Mouse (Mus musculus): ENCODE results near the gene Adcy1. TPM values are rescaled to one million over a fixed set of nuclear protein-coding genes. Genes with fewer than 3 reads are reported as not detected.
A peak's percentile ranks its signal among the peaks of the same experiment; 100 is the strongest.

The Adcy1 gene
- 1 to 10 TPM; 2.6 to 2.8 TPM for total RNA-seq (2021)

DNA sequence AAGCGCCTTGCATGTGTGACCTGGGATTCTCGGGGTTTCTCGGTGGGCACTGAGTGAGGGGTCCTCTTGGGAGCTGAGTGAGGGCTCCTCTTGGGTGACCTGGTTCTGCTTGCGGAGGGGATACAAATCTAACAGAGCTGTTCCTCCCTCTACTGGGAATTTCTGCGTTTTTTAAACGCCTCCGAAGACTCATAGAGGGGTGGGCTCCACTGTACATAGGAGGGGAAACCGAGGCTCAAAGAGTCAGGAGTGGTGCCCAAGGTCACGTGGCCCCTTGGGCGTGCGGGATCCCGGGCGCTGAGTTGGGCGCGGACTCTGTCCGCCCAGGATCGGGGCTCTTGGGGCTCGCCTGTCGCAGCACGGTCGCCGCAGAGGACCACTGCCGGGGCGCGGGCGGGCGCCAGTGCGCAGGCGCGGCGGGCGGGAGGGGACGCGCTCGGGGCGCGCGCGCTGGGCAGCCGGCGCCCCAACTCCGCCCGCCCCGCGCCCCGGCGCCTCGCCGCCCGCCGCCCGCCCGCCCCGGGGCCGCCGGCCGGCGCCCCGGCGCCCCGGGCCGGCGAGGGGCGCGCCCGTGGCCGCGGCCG is at the start of gene Adcy1:
TSS of gene Adcy1 (plus strand) at position 489 of the 584 bp plus-strand sequence.
- peak; percentile 37 for DNase-seq

DNA sequence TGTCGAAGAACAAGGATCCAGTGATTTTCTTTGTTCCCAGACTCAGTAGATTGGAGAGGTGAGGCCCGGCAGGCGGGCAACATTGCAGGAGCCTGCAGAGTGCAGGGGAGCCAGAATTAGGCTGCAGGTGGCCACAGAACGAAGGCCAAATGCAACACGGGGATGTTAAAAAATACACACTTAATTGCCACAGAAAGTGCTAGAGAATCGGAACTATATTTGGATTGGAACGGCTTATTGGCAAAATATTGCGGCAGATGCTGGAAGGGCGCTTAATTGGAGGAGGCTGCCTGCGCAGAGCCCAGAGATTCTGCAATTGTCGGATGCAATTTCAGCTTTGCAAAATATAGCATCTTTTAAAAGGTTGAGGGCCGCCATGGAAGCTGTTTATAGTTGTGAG is 46.4 kb upstream of the Adcy1 start:
- DNase-seq: no peak

GRCm38 (mm10) chr11:7018078-7018477 is 45.2 kb upstream of the Adcy1 start:
- no peak for DNase-seq

DNA sequence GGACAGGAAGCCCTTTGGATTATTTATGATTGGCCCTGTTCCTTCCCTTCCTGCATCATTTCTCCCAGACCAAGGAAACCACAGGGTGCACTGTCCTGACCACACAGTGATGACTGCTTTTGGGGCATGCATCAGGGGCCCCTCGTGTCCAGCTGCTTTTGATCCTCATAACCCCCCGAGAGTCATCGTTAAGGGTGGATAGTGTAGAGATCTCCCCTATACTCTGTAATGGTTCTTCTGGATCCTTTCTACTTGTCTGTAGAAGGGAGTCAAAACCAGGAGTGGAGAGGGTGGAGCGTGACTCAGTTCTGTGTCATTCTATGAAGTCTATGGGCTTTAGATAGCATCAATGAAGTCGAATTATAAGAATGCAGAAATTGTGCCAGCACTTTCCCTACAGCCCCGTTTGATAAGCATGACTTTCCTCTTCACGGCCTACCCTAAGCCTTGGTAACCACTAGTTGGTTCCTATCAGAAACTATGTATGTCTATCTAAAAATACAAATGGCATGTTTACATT is 44.2 kb upstream of the Adcy1 start:
- no peak for DNase-seq

- DNase-seq: no peak
Observed at GRCm38 (mm10) chr11:7033063-7033462, 30.2 kb upstream of the Adcy1 start.

DNA sequence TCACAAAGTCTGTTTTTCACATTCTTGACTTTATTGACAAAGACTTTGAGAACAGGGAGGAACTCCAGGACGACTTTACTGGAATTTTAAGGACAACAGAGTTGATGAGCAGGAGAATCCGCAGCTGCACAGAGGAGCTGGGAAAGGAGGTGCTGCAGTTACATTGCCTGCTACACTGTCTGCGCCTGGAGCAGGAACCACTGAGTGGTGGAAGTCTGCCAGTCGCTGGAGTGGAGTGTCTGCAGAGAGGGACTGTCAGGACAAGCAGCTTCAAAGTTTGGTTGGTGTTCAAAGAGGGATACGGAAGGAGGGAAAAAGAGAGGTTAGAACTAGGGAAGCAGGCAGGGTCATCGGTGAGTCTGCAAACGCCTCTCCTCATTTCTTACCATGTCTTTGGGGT is 23.6 kb upstream of the Adcy1 start:
- peak; percentile 21 for DNase-seq

- DNase-seq: no peak
Observed at GRCm38 (mm10) chr11:7040801-7041200, 22.5 kb upstream of the Adcy1 start.

GRCm38 (mm10) chr11:7047176-7047575 is 16.1 kb upstream of the Adcy1 start:
- DNase-seq: no peak

- DNase-seq: no peak
Observed at GRCm38 (mm10) chr11:7047584-7047983, 15.7 kb upstream of the Adcy1 start.

GRCm38 (mm10) chr11:7053710-7054109 is 9.6 kb upstream of the Adcy1 start:
- no peak for DNase-seq

DNA sequence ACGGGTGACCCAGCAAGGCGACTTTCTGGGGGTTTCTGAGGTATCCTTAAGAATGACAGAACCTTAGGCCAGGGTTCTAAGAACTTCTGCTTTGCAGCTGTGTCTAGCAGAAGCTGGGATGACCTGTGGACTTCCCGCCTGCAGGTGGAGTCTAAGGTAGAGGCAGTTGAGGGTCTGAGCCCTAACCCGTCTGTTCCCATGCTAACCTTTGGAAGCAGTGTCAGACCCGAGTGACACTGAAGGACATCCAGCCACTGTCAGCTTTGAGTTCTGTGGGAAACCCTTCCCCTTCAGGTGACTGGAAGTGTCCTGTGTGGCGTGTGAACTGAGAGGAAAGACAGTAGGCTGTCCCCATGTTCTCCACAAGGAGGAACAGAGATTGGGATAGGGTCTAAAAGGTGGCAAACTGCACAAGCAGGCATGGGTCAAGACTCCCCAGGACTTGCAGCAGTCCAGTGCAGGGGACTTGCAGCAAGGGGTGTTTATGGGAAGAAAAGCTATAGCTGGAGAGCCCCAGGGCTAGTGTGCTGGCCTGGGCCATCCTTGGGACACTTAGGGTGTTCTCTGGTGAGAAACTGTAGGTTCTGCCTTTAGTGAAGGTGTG is 8.5 kb upstream of the Adcy1 start:
- no peak for DNase-seq

DNA sequence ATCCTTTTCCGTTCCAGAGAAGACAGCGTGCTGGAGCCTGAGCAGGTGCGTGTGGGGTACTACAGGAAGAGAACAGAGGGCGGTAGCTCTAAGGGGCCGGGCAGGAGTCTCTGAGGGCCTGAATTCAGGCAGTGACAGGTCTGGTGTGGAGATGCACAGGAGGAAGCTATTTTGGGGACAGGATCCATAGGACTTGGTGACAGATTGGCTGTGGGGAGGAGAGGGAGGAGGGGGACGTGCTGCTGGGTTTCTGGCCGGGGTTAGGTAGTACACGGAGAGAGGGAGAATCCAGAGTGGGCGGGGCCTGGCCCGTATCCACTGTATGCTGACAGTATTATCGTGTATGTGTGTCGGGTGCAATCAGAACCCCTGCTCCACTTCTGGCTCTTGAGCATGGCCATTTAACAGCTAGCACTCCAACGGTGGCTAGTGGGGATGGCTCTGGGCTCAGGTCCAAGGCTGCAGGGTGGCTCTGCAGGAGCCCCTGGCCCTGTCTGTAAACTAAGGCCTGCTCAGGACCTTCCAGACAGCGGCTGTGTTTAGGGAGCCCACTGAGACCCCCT is 7.8 kb upstream of the Adcy1 start:
- peak; percentile 70 for DNase-seq

GRCm38 (mm10) chr11:7056121-7056520 is 7.2 kb upstream of the Adcy1 start:
- DNase-seq: peak; percentile 41

DNA sequence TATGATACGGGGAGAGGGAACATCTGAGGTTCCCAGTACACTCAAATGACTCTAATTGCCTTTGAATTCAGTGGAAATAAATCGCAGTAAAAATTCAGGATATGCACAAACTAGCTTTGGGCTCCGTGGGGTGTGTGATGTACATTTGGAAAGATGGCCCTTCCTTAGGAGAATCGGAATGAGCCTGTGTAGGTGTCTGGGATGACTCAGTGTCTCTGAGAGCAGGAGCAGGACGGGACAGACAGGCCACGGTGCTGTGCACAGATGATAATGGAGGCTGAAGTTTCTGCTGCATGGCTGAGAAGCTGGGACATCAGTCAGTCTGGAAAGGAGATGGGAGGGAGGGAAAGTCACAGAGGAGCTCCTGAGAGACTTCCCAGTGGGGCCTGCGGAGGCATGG is 5.5 kb upstream of the Adcy1 start:
- DNase-seq: no peak

DNA sequence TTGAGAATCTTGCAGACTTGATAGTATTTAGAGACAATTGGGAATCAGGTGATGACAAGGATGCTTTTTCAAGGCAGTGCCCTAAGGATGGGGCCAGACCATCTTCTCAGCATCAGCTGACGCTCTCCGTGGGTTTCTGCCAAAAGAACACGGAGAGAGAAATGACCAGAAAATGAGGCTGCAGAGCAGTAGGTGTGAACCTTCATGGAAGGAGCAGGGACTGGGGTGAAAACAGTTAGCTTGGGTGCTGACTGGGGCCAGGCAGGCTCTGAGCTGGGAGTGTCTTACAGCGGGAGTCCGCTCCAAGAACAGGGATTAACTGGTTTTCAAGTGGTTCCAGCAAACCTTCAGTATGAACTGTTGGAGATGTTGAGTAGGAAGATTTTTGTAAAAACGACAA is 1.3 kb upstream of the Adcy1 start:
- DNase-seq: no peak

DNA sequence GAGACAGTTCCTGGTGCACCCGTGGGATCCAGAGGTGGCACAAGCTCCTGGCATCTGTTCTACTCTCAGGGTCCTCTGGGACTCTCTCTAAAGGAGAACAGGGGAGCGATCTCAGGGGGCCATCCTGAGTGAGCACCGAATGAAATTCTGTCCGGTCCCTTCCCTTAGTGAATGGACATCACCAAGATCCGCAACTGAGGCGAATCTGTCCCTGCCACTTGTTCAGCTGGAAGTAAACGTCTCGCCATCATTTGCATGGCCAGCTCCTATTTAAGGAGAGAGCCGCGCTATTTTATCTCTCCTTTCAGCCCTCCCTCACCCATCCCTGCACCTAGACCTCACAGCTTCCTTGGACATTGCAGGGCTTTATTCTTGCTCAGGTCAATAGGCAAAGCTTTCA is 723 bp upstream of the Adcy1 start:
- no peak for DNase-seq

- DNase-seq: peak; percentile 20
Observed at GRCm38 (mm10) chr11:7063681-7064267, 485 bp downstream of the Adcy1 start.

- peak; percentile 15 for DNase-seq
Observed at GRCm38 (mm10) chr11:7064484-7065185, 1.3 kb downstream of the Adcy1 start.

GRCm38 (mm10) chr11:7065388-7065787 is 2.1 kb downstream of the Adcy1 start:
- DNase-seq: no peak

DNA sequence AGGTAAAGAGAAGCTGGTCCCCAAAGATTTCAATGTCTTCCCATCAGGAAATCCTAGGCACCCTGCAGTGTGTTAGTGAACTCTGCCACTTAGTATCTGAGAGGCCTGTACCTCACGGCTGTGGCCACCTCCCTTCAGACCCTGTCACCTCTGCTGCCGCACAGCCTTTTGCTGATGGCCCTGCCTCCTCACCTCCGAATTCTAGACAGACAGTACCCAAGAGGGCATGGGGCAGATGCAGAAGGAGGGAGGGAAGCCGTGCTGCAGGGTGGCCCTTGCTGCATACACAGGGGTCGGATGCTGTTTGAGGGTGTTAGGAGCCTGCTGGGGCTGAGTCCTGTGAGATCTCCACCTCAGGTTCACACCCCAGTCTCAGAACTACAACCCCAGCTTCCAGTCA is 2.6 kb downstream of the Adcy1 start:
- no peak for DNase-seq

GRCm38 (mm10) chr11:7067263-7067662 is 4.0 kb downstream of the Adcy1 start:
- DNase-seq: no peak

GRCm38 (mm10) chr11:7068479-7069235 is 5.4 kb downstream of the Adcy1 start:
- DNase-seq: no peak

Data from heart, postnatal 4 days (tissue).